Comparison of ENCODE assay signal across 8 mouse cellular contexts in the genomic region with DNA sequence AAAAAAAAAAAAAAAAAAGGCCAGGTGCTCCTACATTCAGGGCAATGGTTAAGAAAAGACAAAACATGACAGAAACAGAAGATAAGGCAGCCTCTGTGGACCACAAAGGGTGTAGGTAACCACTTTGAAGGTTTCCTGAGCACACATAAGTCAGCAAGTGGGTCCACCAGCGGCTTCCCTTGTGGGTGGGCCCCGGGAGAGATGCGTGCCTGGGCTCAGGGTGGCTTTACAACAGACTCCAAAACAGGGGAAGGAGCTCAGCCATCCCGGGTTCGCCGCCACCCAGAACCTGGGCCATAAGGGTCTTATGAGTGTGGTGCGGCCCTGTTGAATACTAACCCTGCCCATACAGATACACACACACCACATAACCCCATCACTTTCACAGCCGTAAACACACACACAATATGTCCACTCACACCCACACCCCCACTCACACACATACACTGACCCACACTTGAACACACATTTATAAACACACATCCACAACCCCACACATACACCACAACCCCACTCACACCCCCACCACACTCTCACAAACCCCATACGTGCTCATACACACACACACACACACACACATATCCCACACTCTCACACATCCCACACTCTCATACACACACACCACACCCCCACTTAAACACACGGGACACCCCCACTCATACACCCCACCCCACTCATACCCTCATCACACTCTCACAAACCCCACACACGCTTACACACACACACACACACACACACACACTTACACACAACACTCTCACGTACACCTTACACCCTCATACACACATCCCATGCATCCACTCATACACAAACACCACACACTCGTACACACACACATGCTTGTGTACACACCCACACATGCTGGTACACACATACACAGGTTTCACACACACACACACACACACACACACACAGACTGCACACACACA. TPM values are rescaled to one million over a fixed set of nuclear protein-coding genes. Genes with fewer than 3 reads are reported as not detected.
A peak's percentile ranks its signal among the peaks of the same experiment; 100 is the strongest.
DNase-seq lines count a peak whose midpoint lies in the region; ATAC-seq and TF ChIP-seq lines count a peak whose summit lies in the region.

No protein-coding gene starts in this region.

- WGBS in heart, embryonic 14.5 days: 79% methylated on average over 13 of the region's 13 CpGs
- WGBS in embryonic facial prominence, embryonic 13.5 days: 75% methylated on average over 13 of the region's 13 CpGs
- 73% methylated on average over 13 of the region's 13 CpGs for WGBS in intestine, postnatal 0 days
- WGBS in neural tube, embryonic 14.5 days: 82% methylated on average over 13 of the region's 13 CpGs

- no peak for TF ChIP-seq CTCF in intestine, postnatal 0 days (IDR thresholded peaks at IDR 0.05; ENCODE audit: low read depth)

- H3K27ac ChIP-seq in heart, embryonic 14.5 days (replicated peaks in 1 of 2; ENCODE audit: control insufficient read depth in 1 of 2, insufficient read depth in 1 of 2, low read depth in 2 of 2, low read length in 2 of 2): no peak overlapping the region
- no peak overlapping the region for H3K27ac ChIP-seq in embryonic facial prominence, embryonic 13.5 days
- H3K27ac ChIP-seq in intestine, postnatal 0 days (ENCODE audit: low read depth, low read length): no peak overlapping the region
- no peak overlapping the region for H3K27ac ChIP-seq in neural tube, embryonic 14.5 days (ENCODE audit: low read depth, low read length)

- DNase-seq in heart, adult 9 months (ENCODE audit: low spot score in 2 of 2): no peak
- DNase-seq in yolk sac, embryonic 10.5 days (ENCODE audit: low spot score): no peak
- DNase-seq in kidney, adult 9 months: no peak
- no peak for DNase-seq in ovary, postnatal 36 days (ENCODE audit: low spot score)

- H3K27me3 ChIP-seq in heart, embryonic 14.5 days (ENCODE audit: control insufficient read depth, insufficient read depth, low read length): no peaks in the 10 kb centered on the region
- H3K27me3 ChIP-seq in embryonic facial prominence, embryonic 13.5 days: 0 out of 2 replicates have a peak, but pooled peaks cover 1% of the 10 kb centered on the region
- H3K27me3 ChIP-seq in intestine, postnatal 0 days (replicated peaks; ENCODE audit: control insufficient read depth, insufficient read depth, low read length): no peaks in the 10 kb centered on the region
- H3K27me3 ChIP-seq in neural tube, embryonic 14.5 days (ENCODE audit: control insufficient read depth, insufficient read depth, low read length): no peaks in the 10 kb centered on the region; the same call in 1 of the 2 replicates

- peak; percentile 9; the same call in 1 of the 2 replicates for ATAC-seq in heart, embryonic 14.5 days (ENCODE audit: insufficient number of reproducible peaks, insufficient read depth, low FRiP score, low read depth)
- ATAC-seq in embryonic facial prominence, embryonic 13.5 days (ENCODE audit: insufficient number of reproducible peaks, insufficient read depth, low FRiP score, low TSS enrichment, low read depth): peak; percentile 68
- no peak; the same call in 1 of the 2 replicates for ATAC-seq in intestine, postnatal 0 days
- ATAC-seq in neural tube, embryonic 14.5 days (ENCODE audit: low read depth): peak; percentile 66

- no peaks in the 10 kb centered on the region for H3K36me3 ChIP-seq in heart, embryonic 14.5 days (ENCODE audit: control insufficient read depth, insufficient read depth, low read length)
- no peaks in the 10 kb centered on the region for H3K36me3 ChIP-seq in embryonic facial prominence, embryonic 13.5 days
- H3K36me3 ChIP-seq in intestine, postnatal 0 days (ENCODE audit: control insufficient read depth, insufficient read depth): no peaks in the 10 kb centered on the region
- no peaks in the 10 kb centered on the region for H3K36me3 ChIP-seq in neural tube, embryonic 14.5 days (ENCODE audit: control insufficient read depth, insufficient read depth, low read length)

- H3K4me2 ChIP-seq in heart, embryonic 14.5 days (ENCODE audit: low read length): peak overlapping the region; percentile 32; the same call in 1 of the 2 replicates
- H3K4me2 ChIP-seq in embryonic facial prominence, embryonic 13.5 days: peak overlapping the region; percentile 95
- H3K4me2 ChIP-seq in intestine, postnatal 0 days (replicated peaks; ENCODE audit: low read depth): peak overlapping the region; percentile 94
- no peak overlapping the region for H3K4me2 ChIP-seq in neural tube, embryonic 14.5 days (ENCODE audit: low read depth, low read length)

- H3K4me1 ChIP-seq in heart, embryonic 14.5 days (ENCODE audit: control insufficient read depth in 2 of 2, insufficient read depth in 2 of 2, low read length in 2 of 2): peaks cover 0 to 19% of the 10 kb centered on the region in 2 experiments; a peak in 3 of 4 replicates
- H3K4me1 ChIP-seq in embryonic facial prominence, embryonic 13.5 days: peaks cover 28% of the 10 kb centered on the region
- no peaks in the 10 kb centered on the region for H3K4me1 ChIP-seq in intestine, postnatal 0 days (replicated peaks; ENCODE audit: control insufficient read depth, insufficient read depth, low read length)
- peaks cover 10% of the 10 kb centered on the region for H3K4me1 ChIP-seq in neural tube, embryonic 14.5 days (ENCODE audit: control insufficient read depth, insufficient read depth, low read length)

- H3K9ac ChIP-seq in heart, embryonic 14.5 days (ENCODE audit: low read length): no peak overlapping the region
- no peak overlapping the region for H3K9ac ChIP-seq in embryonic facial prominence, embryonic 13.5 days
- H3K9ac ChIP-seq in intestine, postnatal 0 days (ENCODE audit: low read depth, low read length): no peak overlapping the region
- H3K9ac ChIP-seq in neural tube, embryonic 14.5 days (replicated peaks; ENCODE audit: low read depth, low read length): no peak overlapping the region

- H3K4me3 ChIP-seq in heart, embryonic 14.5 days (ENCODE audit: control insufficient read depth in 1 of 2, insufficient read depth in 1 of 2, low read depth in 1 of 2, low read length in 2 of 2): peak overlapping the region; percentile 4 to 100; a peak in 3 of 4 replicates
- H3K4me3 ChIP-seq in embryonic facial prominence, embryonic 13.5 days: peak overlapping the region; percentile 96
- peak overlapping the region; percentile 100; the same call in 1 of the 2 replicates for H3K4me3 ChIP-seq in intestine, postnatal 0 days (ENCODE audit: low read depth, low read length)
- no peak overlapping the region for H3K4me3 ChIP-seq in neural tube, embryonic 14.5 days (ENCODE audit: low read depth, low read length)

- H3K9me3 ChIP-seq in heart, embryonic 14.5 days (ENCODE audit: control insufficient read depth, low read length): no peaks in the 10 kb centered on the region
- H3K9me3 ChIP-seq in embryonic facial prominence, embryonic 13.5 days: no peaks in the 10 kb centered on the region
- H3K9me3 ChIP-seq in intestine, postnatal 0 days (ENCODE audit: control insufficient read depth): no peaks in the 10 kb centered on the region
- no peaks in the 10 kb centered on the region for H3K9me3 ChIP-seq in neural tube, embryonic 14.5 days (ENCODE audit: control insufficient read depth, low read length)

RNA-seq across cellular contexts. Expression of gene Dnajc11, which starts 0.7 kb away (rescaled TPM):
- polyA plus RNA-seq in heart, embryonic 14.5 days (2014; fragmentation: Nextera tagmentation; extraction: Ambion mirVana): 51.8 and 54.6 TPM in 2 replicates
- 63.0 and 71.4 TPM in 2 replicates for polyA plus RNA-seq in embryonic facial prominence, embryonic 13.5 days (2015; fragmentation: Nextera tagmentation; extraction: Ambion mirVana)
- polyA plus RNA-seq in intestine, postnatal 0 days (2015; fragmentation: Nextera tagmentation; extraction: Ambion mirVana): 25.7 and 29.7 TPM in 2 replicates
- polyA plus RNA-seq in neural tube, embryonic 14.5 days (2014; fragmentation: Nextera tagmentation; extraction: Ambion mirVana): 82.4 and 87.0 TPM in 2 replicates

RNA-seq across cellular contexts. Expression of gene Thap3, which starts 56.0 kb away (rescaled TPM):
- polyA plus RNA-seq in heart, embryonic 14.5 days (2014; fragmentation: Nextera tagmentation; extraction: Ambion mirVana): 24.0 and 26.5 TPM in 2 replicates
- polyA plus RNA-seq in embryonic facial prominence, embryonic 13.5 days (2015; fragmentation: Nextera tagmentation; extraction: Ambion mirVana): 56.3 and 61.2 TPM in 2 replicates
- 15.4 and 16.6 TPM in 2 replicates for polyA plus RNA-seq in intestine, postnatal 0 days (2015; fragmentation: Nextera tagmentation; extraction: Ambion mirVana)
- polyA plus RNA-seq in neural tube, embryonic 14.5 days (2014; fragmentation: Nextera tagmentation; extraction: Ambion mirVana): 20.1 and 30.3 TPM in 2 replicates
